Mouse (Mus musculus): ENCODE results near the gene Crybg1.

The Crybg1 gene

GRCm38 (mm10) chr10:44011408-44011807 is 137.2 kb downstream of the Crybg1 start:
- ATAC-seq (ENCODE audit: insufficient number of reproducible peaks, low FRiP score, low TSS enrichment) = no peak

GRCm38 (mm10) chr10:44008808-44009207 is 139.8 kb downstream of the Crybg1 start:
- no peak for ATAC-seq (ENCODE audit: insufficient number of reproducible peaks, low FRiP score, low TSS enrichment)

- ATAC-seq (ENCODE audit: insufficient number of reproducible peaks, low FRiP score, low TSS enrichment) = no peak
Observed at GRCm38 (mm10) chr10:44006815-44007214, 141.8 kb downstream of the Crybg1 start.

- ATAC-seq (ENCODE audit: insufficient number of reproducible peaks, low FRiP score, low TSS enrichment) = no peak
Observed at GRCm38 (mm10) chr10:44005677-44006641, 142.7 kb downstream of the Crybg1 start.

DNA sequence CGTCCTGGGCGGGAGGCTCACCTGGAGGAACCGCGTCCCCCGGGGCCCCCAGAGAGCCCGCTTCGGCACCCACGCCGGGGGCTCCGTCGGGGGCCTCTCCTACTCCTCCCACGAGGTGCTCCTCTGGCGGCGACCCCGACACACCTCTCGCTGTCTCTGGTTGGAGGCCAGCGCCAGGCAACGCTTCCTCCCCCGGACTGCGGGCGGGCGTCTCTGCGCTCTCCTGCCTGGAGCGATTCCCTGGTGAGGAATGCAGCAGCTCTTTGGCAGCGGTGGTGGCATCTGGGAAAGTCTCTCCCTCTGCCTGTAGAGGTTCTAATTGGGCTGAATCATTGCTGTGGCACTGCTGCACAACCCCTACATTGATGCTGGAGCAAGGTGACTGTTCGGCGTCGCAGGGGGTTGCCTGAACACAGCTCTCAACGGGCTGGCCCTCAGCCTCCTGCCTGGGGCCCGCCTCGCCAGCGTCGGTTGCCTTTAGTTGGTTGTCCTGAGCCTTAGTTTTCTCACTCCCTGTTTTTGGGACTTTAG is 144.4 kb downstream of the Crybg1 start:
- no peak for ATAC-seq (ENCODE audit: insufficient number of reproducible peaks, low FRiP score, low TSS enrichment)

DNA sequence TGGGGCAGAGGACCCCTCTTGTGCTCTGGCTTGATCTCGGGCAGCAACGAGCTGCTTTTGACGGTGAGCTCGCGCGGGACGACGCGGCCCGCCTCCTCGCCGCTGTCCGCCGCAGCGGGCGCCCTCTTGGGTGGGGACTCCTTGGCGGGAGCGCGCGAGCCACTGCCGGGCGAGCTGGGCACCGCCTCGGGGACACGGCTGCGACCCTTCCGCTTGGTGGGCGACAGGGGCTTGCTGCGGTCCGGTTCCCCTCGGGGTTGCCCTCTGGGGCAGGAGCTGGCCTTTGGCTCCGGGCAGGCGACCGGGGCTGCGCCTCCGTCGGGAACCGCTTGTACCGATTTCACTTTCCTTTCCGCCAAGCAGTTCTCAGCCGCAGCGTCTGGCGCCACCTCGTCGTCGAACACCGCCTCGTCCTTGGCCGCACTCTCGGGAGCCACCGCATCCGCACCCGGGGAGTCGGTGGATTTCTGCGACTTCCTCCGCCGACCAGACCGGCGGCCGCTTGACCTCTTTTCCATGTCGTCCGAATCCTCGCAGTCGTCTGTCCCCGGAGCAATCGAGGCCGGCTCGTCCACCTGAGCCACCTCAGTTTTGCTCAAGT is 145.0 kb downstream of the Crybg1 start:
- ATAC-seq (ENCODE audit: insufficient number of reproducible peaks, low FRiP score, low TSS enrichment) = no peak

DNA sequence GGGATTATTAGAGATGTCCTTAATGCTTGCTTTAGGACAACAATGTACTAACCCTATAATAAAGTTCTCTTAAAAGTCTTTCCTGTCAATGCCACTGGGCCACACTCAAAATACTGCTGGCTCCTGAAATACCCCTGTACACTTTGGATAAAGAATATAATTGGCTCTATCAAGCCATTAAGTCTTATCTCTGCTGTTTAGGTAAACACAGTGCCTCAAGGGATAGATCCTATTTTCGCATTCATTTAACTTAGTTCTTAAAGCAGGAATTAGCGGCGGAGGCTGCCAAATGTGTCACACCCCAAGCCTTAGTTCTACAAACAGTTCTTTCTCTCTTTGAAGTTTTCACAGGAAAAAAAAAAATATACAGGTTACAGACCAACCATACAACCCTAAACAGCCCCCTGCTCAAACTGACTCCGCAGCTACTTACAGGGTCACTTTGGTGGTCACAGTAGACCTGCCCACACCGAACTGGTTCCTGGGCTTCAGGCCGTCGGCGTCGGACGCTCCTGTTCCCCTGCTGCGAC is 145.6 kb downstream of the Crybg1 start:
- no peak for ATAC-seq (ENCODE audit: insufficient number of reproducible peaks, low FRiP score, low TSS enrichment)

DNA sequence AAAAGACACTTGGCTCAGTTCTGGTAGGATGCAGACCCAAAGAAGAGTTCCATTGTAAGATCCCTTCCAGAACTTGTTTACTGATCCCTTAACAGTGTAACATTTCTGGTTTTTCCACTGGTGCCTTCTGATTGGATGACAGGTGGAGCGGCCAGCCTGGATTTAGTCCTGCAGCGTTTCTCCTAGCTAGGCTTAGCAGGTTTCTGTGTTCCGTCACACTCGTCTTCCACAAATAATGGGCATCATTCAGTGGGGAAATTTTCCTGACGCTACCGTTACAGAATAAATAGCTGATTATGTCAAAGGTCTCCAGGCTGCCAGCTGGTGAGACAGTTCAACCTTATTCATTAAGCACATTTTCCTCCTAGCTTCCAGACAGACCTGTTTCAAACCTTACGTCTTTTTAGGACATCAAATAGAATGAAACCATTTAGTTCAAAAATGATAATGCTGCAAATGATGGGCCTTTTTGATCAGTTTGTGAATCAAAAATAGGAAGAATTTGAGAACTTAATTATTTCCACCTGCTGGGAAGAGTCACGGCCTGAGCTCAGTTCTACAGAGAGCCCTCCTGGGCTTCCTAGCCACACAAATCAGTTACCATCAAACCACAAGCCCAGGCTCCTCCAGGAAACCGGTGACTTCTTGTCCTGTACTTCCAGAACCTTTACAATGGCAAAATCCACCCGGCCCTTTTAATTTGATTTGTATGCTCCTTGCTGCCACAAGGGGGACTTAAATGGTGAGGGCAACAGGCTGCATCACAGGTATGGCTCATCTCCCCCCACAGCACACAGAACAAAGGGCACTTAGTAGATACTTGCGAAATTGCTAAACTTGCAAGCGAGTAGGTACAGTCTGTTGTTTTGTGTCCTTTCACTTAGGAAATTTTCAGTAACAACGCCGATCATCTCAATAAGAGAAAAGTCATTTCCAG is 146.4 kb downstream of the Crybg1 start:
- ATAC-seq (ENCODE audit: insufficient number of reproducible peaks, low FRiP score, low TSS enrichment) = no peak

GRCm38 (mm10) chr10:44000156-44000865 is 148.3 kb downstream of the Crybg1 start:
- ATAC-seq (ENCODE audit: insufficient number of reproducible peaks, low FRiP score, low TSS enrichment) = no peak

DNA sequence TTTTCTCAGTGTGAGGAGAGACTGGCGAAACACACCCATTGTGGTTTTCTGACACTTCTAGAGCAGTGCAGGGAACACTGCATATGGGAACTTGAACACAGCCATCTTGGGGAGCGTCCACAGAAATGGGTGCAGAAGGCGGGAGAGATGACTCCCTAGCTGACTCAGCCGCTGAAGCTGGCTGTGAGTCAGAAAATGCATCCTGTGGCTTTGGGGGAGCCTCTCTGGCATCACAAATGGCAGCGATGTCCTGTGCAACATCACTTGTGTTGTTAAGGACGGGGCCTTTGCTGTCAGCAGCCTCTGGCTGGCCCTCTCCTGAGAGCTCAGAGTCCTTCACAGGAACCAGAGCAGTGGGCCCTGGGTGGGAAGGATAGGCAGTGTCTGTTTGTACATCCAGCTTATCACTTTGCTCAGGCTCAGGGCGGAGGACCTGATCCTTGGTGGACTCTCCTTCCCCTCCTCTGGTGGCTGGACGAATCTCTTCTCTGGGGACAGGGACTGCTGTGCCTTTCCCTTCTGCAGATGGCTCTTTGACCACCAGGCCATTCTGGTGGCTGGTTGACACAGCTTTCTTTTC is 150.1 kb downstream of the Crybg1 start:
- ATAC-seq (ENCODE audit: insufficient number of reproducible peaks, low FRiP score, low TSS enrichment) = no peak

GRCm38 (mm10) chr10:43998023-43998422 is 150.6 kb downstream of the Crybg1 start:
- no peak for ATAC-seq (ENCODE audit: insufficient number of reproducible peaks, low FRiP score, low TSS enrichment)

DNA sequence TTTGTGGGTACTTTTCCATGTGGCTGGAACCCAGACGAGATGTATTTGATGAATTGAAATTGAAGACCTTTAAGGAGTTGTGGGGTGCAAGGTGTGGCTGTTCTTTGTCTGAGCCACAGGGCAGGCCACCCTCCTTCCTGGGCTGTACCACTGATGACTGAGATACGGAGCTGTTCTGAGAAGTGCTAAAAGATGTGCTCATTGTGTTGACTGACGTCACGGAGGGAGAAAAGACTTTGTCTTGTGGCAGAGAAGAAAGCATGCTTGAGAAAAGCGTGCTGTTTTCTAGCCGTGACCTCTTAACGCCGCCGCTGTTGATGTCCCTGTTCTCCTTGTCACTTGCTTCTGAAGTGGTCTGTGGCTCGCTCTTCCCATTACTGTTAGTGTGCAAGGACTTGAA is 151.4 kb downstream of the Crybg1 start:
- ATAC-seq (ENCODE audit: insufficient number of reproducible peaks, low FRiP score, low TSS enrichment) = no peak

GRCm38 (mm10) chr10:43995858-43996650 is 152.6 kb downstream of the Crybg1 start:
- ATAC-seq (ENCODE audit: insufficient number of reproducible peaks, low FRiP score, low TSS enrichment) = no peak

- ATAC-seq (ENCODE audit: insufficient number of reproducible peaks, low FRiP score, low TSS enrichment) = no peak
Observed at GRCm38 (mm10) chr10:43993198-43993597, 155.5 kb downstream of the Crybg1 start.

GRCm38 (mm10) chr10:43992506-43992905 is 156.1 kb downstream of the Crybg1 start:
- ATAC-seq (ENCODE audit: insufficient number of reproducible peaks, low FRiP score, low TSS enrichment) = no peak

- no peak for ATAC-seq (ENCODE audit: insufficient number of reproducible peaks, low FRiP score, low TSS enrichment)
Observed at GRCm38 (mm10) chr10:43991268-43991667, 157.4 kb downstream of the Crybg1 start.

GRCm38 (mm10) chr10:43983866-43984265 is 164.8 kb downstream of the Crybg1 start:
- no peak for ATAC-seq (ENCODE audit: insufficient number of reproducible peaks, low FRiP score, low TSS enrichment)

DNA sequence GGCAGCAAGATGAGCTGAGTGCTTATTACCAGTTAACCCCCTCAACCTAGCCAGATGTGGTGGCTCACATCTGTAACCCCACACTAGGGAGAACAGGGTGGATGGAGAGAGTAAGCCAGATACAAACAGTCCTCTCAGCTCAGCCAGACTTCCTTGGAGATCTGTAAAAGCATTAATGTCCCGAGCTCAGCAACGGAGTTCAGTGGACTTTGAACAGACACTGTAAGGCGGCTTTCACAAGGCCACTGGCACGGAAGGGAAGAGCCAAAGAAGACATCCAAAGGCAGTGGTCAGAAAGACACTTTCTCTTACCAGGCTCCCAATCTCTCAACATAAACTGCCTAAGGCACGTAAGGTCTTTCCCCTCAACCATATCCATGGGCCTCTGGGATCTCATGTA is 165.4 kb downstream of the Crybg1 start:
- ATAC-seq (ENCODE audit: insufficient number of reproducible peaks, low FRiP score, low TSS enrichment) = no peak
